Mouse (Mus musculus) retina, postnatal 7 days (tissue): Measurements from ENCODE around the gene Opa1.
A peak's percentile ranks its signal among the peaks of the same experiment; 100 is the strongest.

ENCODE experiments used
- DNase-seq: peaks from one replicate; pipeline ENCODE4 v3.0.0-alpha.2; 2012; ENCODE audit warnings: low read depth, low spot score

The Opa1 gene

GRCm38 (mm10) chr16:29656187-29656825 is 77.2 kb downstream of the Opa1 start:
- DNase-seq = no peak

DNA sequence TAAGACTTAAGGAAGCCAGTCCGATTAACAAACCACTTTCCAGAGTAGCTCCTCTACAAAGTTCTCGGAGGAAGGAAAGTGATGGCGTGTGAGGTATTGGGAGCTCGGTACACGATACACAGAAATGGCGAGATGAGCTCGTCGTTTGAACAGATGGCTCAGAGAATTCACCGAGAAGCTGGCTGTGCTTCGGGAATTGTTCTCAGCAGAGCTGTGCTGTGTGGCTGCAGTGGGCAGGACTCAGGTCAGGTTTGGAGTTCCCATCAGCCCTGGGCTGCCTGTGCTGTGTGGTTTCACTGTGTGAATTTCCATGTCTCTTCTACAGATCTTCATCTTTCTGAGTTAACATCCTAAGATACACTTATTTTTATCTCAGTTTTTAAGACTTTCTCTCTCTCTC is 77.8 kb downstream of the Opa1 start:
- no peak for DNase-seq

DNA sequence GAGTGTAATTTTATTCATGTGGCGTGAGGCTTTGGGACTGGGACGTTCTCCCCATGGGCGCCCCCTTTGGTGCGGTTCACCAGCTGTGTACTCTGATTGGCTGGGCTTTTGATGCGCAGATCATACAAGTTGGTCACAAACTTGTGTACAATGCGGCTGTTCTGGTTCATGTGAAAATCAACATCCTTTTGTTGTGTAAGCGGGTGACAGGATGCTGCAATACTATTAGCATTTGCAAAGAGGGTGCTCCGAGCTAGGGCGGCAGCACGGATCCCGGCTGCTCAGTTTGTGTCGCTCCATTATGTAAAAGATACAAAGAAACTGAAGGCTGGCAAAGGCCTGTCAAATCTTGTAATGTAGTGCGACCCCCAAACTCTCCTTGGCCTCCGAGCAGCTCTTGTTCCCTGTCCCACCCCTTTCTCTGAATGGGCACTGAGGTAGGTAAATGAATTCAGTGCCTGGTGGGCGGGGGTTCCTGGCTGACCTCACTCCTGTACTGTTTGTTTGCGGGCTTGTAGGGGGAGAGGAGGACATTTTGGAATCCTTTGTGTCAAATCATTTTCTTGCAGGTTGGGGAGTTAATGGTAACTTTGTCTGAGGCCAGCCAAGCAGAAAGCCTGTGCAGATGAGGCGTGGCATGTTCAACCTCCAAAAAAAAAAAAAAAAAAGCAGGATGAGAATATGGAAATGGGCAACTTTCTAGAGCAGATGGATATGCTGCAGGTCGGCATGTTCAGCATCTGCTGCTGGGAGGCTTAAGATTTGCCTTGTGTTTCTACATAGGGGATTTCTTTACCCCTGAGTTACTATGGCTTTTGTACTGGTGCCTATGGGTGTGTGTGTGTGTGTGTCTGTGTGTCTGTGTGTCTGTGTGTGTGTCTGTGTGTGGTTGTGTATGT is 78.8 kb downstream of the Opa1 start:
- peak; percentile 17 for DNase-seq

GRCm38 (mm10) chr16:29659101-29659810 is 80.1 kb downstream of the Opa1 start:
- no peak for DNase-seq

GRCm38 (mm10) chr16:29663042-29663758 is 84.1 kb downstream of the Opa1 start:
- no peak for DNase-seq

DNA sequence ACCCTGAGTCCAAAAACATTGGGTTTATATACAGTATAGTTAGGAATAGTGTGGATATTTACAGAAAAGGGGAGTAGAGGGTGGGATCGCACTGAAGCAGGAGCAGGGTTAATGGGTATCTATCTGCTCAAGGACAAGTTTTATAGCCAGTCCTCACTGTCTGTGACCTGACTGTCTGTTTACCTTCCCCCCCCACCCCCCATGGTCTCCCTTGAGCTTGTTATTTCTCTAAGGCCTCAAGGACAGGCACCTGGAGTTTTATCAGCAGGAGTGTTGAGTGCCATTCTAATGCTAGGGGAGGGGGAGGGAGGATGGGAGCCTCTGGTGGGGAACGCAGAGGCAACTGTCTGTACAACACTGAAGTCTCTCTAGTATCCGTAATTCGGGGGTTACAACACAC is 85.3 kb downstream of the Opa1 start:
- no peak for DNase-seq

GRCm38 (mm10) chr16:29666991-29667701 is 88.0 kb downstream of the Opa1 start:
- no peak for DNase-seq

GRCm38 (mm10) chr16:29667702-29668061 is 88.5 kb downstream of the Opa1 start:
- no peak for DNase-seq

- DNase-seq = no peak
Observed at GRCm38 (mm10) chr16:29668451-29668850, 89.3 kb downstream of the Opa1 start.

DNA sequence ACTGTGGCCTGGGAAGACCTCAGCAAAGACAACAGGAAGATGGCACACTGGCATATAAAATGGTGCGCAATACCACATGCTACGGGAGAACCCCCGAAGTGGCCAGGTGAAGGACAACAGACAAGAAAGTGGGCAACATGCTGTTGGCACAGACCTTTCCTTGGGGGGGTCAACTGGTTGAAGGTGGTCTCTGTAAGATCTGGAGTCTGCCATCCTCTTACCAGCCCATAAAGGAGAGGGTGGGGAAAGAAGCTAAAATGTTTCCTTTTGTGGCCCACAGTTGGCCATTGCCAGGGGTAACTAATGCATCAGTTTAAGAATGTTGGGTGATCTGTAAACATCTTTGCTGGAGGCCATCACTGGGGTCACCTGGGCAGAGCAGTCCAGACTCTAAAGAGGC is 91.7 kb downstream of the Opa1 start:
- DNase-seq = no peak

GRCm38 (mm10) chr16:29673230-29673629 is 94.1 kb downstream of the Opa1 start:
- DNase-seq = no peak

DNA sequence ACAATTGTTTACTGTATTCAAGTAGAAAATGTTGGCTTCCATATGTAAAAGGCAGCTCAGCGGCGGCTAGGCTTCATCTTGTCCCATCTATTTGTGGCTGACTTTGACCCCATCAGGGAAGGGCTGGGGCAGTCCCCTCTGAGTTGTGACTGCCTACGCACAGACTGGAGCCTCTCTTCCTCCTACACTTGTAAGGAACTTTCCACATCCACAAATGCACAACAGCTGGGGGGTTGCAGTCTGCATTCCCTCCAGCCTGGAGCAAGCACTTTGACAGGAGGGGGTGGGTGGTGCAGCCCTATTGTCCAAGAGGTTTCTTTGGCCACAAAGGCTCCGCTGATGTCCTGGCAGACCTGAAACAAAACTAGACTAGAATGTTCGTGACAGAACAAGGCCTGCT is 100.5 kb downstream of the Opa1 start:
- no peak for DNase-seq

- no peak for DNase-seq
Observed at GRCm38 (mm10) chr16:29680548-29681175, 101.5 kb downstream of the Opa1 start.

DNA sequence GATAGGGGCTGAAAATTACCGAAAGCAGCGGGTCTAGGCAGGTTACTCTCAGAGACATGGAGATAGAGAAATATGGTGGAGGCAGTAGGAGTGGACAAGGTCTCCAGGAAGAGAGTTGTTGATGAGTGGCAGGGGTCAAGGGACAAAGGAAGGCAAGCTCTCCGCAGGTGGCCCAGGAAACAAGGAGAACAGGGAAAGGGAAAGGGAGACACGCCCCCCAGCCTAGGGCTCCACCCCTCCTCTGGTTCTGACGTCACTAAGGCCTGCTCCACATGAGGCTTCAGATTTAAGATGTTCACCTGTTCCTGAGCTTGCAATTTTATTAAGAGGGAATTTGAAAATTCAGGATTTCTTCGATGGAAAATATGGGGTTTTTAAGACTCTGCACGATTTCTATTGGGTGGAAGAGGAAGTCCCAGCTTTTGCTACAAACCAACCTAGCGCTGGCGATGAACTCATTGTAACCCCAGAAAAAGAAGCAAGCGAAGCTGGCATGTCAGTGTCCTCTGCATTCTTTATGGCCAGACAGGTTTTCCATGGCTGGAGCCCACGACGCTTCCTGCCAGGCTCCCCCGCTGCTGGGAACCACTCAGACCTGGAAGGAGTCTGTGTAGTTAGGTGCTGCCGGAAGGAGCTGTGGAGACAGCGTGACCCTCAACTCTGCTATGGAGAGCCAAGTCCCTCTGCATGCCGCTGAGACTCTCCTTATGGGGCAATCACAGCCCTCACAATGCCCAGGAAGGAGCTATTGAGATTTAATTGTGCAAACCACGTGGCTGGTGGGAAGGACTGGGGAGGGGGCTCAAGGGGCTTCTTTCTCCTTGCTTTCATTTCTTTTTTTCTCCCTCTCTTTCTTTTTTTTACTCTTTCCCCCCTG is 103.7 kb downstream of the Opa1 start:
- DNase-seq = no peak

- DNase-seq = peak; percentile 6
Observed at GRCm38 (mm10) chr16:29683563-29683962, 104.4 kb downstream of the Opa1 start.

DNA sequence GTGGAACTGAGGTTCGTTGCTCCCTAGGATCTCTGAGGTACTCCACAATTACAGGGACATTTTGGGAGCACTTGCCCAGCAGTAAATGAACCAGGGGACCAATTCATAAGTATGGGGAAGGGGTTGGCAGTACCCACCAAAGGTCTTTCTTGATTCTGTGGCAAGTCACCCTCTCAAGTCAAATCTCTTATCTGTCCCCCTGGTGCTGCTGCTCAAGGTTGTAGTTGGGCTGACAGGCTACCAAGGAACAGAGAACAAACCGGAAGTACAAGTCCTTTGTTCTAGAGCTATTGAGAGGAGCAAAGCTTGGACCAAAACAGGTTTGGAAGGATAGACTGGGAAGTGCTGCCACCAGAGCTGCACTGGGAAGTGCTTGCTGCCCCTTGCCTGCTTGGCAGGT is 105.0 kb downstream of the Opa1 start:
- DNase-seq = no peak

DNA sequence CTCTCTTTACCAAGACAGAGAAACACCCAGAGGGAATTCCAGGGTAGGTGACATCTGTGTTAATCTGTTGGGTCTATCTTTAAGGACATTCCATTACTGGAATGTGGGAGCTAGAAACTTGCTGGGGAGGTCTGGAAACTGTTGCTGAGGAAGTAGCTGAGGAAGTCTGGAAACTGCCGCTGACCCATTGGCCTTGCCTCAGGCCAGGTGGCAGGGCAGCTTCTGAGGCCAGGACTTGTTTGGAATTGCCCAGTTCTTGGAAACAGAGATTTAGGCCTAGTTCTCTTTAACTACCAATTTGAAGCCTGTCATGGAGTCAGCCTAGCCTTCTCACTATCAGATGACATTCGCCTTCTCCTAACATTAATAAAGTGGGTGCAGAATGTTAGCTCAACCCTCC is 105.5 kb downstream of the Opa1 start:
- DNase-seq = no peak

GRCm38 (mm10) chr16:29686141-29686540 is 107.0 kb downstream of the Opa1 start:
- no peak for DNase-seq

DNA sequence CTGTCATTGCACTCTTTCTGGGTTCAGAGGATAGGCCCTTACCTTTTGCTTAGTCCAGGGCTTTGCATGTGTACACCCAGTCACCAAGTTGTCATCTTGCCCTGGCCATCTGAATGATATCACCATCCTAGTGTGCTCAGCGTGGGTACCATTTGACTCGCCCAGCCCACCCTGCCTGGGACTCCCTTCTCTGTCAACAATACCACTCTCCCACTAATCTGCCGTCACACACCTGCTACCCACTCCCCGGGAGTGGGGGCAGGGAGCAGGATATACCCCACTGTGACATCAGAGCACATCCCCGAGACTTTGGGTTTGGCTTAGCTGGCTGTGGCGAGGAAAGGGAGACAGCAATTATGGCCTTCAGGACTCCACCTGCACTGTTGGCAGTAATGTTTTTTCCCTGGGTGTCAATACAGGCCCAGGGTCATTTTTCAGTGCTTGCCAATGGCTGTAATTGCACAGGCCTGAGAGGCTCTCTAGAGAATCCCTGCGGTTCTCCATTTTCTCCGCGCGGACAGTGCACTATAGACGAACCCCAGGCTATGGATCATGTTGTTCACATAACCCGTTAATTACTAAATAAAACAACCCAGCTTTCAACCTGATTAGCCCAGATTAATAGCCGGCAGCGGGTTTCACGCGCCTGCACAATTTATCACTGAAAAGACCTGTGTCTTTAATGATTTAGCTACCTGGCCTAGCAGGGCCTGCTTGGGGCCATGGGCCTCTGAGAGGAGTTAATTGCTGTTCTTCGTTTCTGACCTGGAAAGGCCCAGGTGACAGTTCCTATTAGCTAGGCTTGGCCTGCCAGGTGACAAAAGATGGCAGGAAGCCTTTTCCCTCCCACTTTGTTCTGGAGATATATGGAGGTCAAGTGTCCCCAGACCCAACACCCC is 109.1 kb downstream of the Opa1 start:
- DNase-seq = no peak
